ENCODE assay signal across 7 mouse cellular contexts in the genomic region with DNA sequence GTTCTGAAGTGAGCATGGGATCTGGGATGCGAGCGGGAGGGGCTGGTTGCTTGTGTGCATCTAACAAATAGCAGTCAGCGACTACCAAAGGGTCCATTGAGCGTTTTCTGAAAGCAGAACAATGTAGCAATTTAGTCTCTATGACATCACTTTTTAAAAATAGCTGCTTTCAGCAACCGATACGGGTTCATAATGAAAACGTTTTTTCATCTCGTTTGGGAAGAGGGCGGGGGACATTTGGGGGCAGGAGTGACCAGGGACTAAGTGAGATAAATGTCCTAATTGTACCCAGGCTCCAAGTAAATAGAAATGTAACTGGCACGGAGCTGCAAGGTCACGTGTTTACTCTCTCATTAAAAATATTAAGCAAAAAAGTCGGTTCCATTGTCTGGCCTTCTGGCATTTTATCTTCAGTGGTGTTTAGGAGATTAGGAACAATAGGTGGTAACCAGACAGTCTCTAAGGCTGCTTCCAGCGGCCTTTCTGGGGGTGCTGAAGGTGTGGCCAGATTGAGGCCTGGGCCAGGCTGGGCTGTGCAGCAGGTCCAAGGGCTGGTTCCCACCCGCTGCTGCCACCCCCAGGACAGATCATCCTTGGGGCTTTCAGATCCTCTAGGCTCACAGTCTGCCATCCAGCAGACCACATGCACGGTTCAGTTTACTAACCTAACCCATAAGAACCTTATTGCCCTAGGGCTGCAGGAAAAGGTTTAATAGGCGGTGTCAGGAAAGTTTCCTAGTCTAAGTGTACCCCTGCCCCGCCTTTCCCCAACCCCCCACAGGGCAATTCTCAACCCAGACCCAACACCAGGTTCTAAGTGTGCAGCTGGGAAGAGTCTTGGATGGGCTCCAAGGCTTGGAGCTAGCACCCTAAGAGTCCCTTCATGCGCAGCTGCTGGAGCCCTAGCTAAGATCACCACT.
DNase-seq lines count a peak whose midpoint lies in the region; ATAC-seq and TF ChIP-seq lines count a peak whose summit lies in the region.

No protein-coding gene starts in this region.

- no peak overlapping the region for H3K4me3 ChIP-seq in forebrain, embryonic 11.5 days (ENCODE audit: low read depth, low read length)
- 0 out of 2 replicates have a peak overlapping the region, but pooled peaks have one; percentile 3 for H3K4me3 ChIP-seq in heart, embryonic 15.5 days
- no peak overlapping the region for H3K4me3 ChIP-seq in kidney, postnatal 0 days (replicated peaks; ENCODE audit: low read depth, low read length)
- H3K4me3 ChIP-seq in lung, embryonic 14.5 days (ENCODE audit: low read depth, low read length) = no peak overlapping the region

- no peaks in the 10 kb centered on the region for H3K9me3 ChIP-seq in forebrain, embryonic 11.5 days (ENCODE audit: control insufficient read depth, low read length)
- no peaks in the 10 kb centered on the region for H3K9me3 ChIP-seq in heart, embryonic 15.5 days (replicated peaks)
- H3K9me3 ChIP-seq in kidney, postnatal 0 days (replicated peaks; ENCODE audit: low read length) = no peaks in the 10 kb centered on the region
- H3K9me3 ChIP-seq in lung, embryonic 14.5 days (ENCODE audit: low read depth, low read length) = no peaks in the 10 kb centered on the region

- no peaks in the 10 kb centered on the region for H3K27me3 ChIP-seq in forebrain, embryonic 11.5 days (ENCODE audit: control insufficient read depth, insufficient read depth, low read length)
- no peaks in the 10 kb centered on the region for H3K27me3 ChIP-seq in heart, embryonic 15.5 days
- no peaks in the 10 kb centered on the region for H3K27me3 ChIP-seq in kidney, postnatal 0 days (ENCODE audit: insufficient read depth, low read length)
- no peaks in the 10 kb centered on the region for H3K27me3 ChIP-seq in lung, embryonic 14.5 days (ENCODE audit: insufficient read depth, low read length)

- peak overlapping the region; percentile 55; the same call in 1 of the 2 replicates for H3K27ac ChIP-seq in forebrain, embryonic 11.5 days (ENCODE audit: low read depth, low read length)
- peak overlapping the region; percentile 90 for H3K27ac ChIP-seq in heart, embryonic 15.5 days
- H3K27ac ChIP-seq in kidney, postnatal 0 days = peak overlapping the region; percentile 65
- H3K27ac ChIP-seq in lung, embryonic 14.5 days (ENCODE audit: low read depth) = peak overlapping the region; percentile 67

- peak; percentile 82 for ATAC-seq in forebrain, embryonic 11.5 days (replicated peaks; ENCODE audit: low FRiP score)
- peak; percentile 90 for ATAC-seq in heart, embryonic 15.5 days (replicated peaks; ENCODE audit: insufficient number of reproducible peaks, insufficient read depth, low FRiP score, low read depth)
- ATAC-seq in kidney, postnatal 0 days (replicated peaks; ENCODE audit: low FRiP score, low read depth) = peak; percentile 86
- ATAC-seq in lung, embryonic 14.5 days (ENCODE audit: insufficient read depth) = peak; percentile 96

- no peaks in the 10 kb centered on the region for H3K36me3 ChIP-seq in forebrain, embryonic 11.5 days (ENCODE audit: control insufficient read depth, insufficient read depth, low read length)
- H3K36me3 ChIP-seq in heart, embryonic 15.5 days = no peaks in the 10 kb centered on the region
- no peaks in the 10 kb centered on the region for H3K36me3 ChIP-seq in kidney, postnatal 0 days (ENCODE audit: insufficient read depth, low read length)
- no peaks in the 10 kb centered on the region for H3K36me3 ChIP-seq in lung, embryonic 14.5 days (ENCODE audit: insufficient read depth)

- 24% methylated on average over 18 of the region's 18 CpGs for WGBS in forebrain, embryonic 11.5 days
- 19% methylated on average over 18 of the region's 18 CpGs for WGBS in heart, embryonic 15.5 days
- 40% methylated on average over 18 of the region's 18 CpGs for WGBS in kidney, postnatal 0 days
- 27% methylated on average over 18 of the region's 18 CpGs for WGBS in lung, embryonic 14.5 days

- no peak for TF ChIP-seq POLR2A in brain, embryonic 14.5 days (IDR thresholded peaks at IDR 0.05; ENCODE audit: borderline replicate concordance, extremely low read depth, insufficient read depth, insufficient read length, poor library complexity, severe bottlenecking)

- peak; percentile 97 for DNase-seq in brain, embryonic 14.5 days (ENCODE audit: low read depth)
- peak; percentile 58 for DNase-seq in forebrain, embryonic 11.5 days (ENCODE audit: low spot score)
- DNase-seq in kidney, postnatal 0 days (ENCODE audit: low spot score) = peak; percentile 93
- DNase-seq in lung, embryonic 14.5 days = peak; percentile 95
- peak; percentile 42 for DNase-seq in retina, embryonic 14.5 days (ENCODE audit: low spot score)
- no peak for DNase-seq in urinary bladder, adult 18-20 months (ENCODE audit: low spot score in 2 of 2)

- no peak overlapping the region for H3K4me2 ChIP-seq in forebrain, embryonic 11.5 days (ENCODE audit: low read depth, low read length, severe bottlenecking)
- peak overlapping the region; percentile 56 for H3K4me2 ChIP-seq in heart, embryonic 15.5 days
- 0 out of 2 replicates have a peak overlapping the region, but pooled peaks have one; percentile 23 for H3K4me2 ChIP-seq in kidney, postnatal 0 days (ENCODE audit: low read length)
- peak overlapping the region; percentile 47 for H3K4me2 ChIP-seq in lung, embryonic 14.5 days

- TF ChIP-seq CTCF in brain, embryonic 14.5 days (IDR thresholded peaks at IDR 0.05; ENCODE audit: borderline replicate concordance, extremely low read depth, insufficient read depth, insufficient read length) = no peak
- peak; percentile 16; the same call in 1 of the 2 replicates for TF ChIP-seq CTCF in kidney, postnatal 0 days (IDR thresholded peaks at IDR 0.05; ENCODE audit: low read depth)
- TF ChIP-seq CTCF in lung, embryonic 14.5 days (IDR thresholded peaks at IDR 0.05; ENCODE audit: low read depth) = peak; percentile 19; the same call in 1 of the 2 replicates

- peak overlapping the region; percentile 33 for H3K9ac ChIP-seq in forebrain, embryonic 11.5 days (ENCODE audit: low read length)
- peak overlapping the region; percentile 43; the same call in 1 of the 2 replicates for H3K9ac ChIP-seq in heart, embryonic 15.5 days
- no peak overlapping the region for H3K9ac ChIP-seq in kidney, postnatal 0 days (ENCODE audit: low read depth, low read length)
- no peak overlapping the region for H3K9ac ChIP-seq in lung, embryonic 14.5 days

- peaks cover 6% of the 10 kb centered on the region for H3K4me1 ChIP-seq in forebrain, embryonic 11.5 days (replicated peaks; ENCODE audit: control insufficient read depth, insufficient read depth, low read length)
- peaks cover 32% of the 10 kb centered on the region for H3K4me1 ChIP-seq in heart, embryonic 15.5 days (replicated peaks)
- peaks cover 5% of the 10 kb centered on the region for H3K4me1 ChIP-seq in kidney, postnatal 0 days (replicated peaks; ENCODE audit: insufficient read depth, low read length)
- peaks cover 10% of the 10 kb centered on the region for H3K4me1 ChIP-seq in lung, embryonic 14.5 days (ENCODE audit: insufficient read depth)

Comparison
In these comparisons a context has a peak if more than half of its experiments do, and no peak if none do; other contexts are left out.
1. DNase-seq: peak in brain, embryonic 14.5 days (single experiment), forebrain, embryonic 11.5 days (single experiment), kidney, postnatal 0 days (single experiment), lung, embryonic 14.5 days (single experiment) and retina, embryonic 14.5 days (single experiment); none in urinary bladder, adult 18-20 months (0 of 2).
2. H3K9ac ChIP-seq: peak in forebrain, embryonic 11.5 days (single experiment) and heart, embryonic 15.5 days (single experiment); none in kidney, postnatal 0 days (single experiment) and lung, embryonic 14.5 days (single experiment).
3. Peak in every context shown above with its lines, with median percentiles within 50 percentile points of each other: ATAC-seq and H3K27ac ChIP-seq.